Mouse (Mus musculus) ZHBTc4 (cell line): Measurements from ENCODE around the gene Gp1bb.

Experiments used
- DNase-seq: peaks from one replicate; pipeline ENCODE4 v3.0.0-alpha.2; 2011; ENCODE audit warnings: low read depth, low spot score

Gp1bb gene

DNA sequence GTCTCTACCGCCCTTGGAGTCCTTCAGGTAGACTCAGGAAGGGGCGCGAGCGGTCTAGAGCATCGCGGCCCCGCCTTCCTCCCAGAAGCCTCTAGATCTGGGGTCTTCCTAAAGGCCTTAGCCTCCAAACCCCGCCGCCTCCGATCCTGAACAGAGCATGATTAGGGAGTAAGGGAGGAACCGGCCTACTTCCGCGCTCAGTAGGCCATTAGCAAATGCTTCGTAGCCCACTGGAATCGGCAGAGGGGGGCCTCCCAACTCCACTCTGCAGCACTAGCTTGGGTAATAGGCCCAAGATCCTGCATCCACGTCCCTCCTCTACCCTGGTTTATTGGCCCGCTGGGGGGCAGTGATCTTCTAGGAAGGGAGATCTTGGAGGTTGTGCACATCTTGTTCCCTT is at the start of gene Gp1bb:
Gp1bb (minus strand) TSS at position 385 of the 400 bp plus-strand sequence.
- peak; percentile 51 for DNase-seq

GRCm38 (mm10) chr16:18669914-18670313 is 47.7 kb upstream of the Gp1bb start:
- no peak for DNase-seq

DNA sequence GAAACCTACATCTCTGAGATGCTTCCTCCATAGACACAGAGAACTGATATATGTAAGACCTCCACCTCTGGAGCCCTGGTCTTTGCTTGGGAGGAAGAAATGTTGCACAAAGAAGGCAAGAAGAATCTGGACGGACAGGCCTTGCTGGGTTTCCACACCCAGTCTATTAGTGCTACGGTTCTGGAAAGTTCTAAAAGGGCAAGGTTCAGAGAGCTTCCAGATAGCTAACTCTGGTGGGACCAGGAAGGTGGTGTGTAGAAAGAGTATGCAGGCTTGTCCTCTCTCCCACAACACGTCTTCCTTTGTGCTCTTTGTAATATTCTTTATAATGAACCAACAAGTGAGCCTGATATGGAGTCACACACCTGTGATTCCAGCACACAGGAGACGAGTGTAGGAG is 36.4 kb upstream of the Gp1bb start:
- DNase-seq: no peak

GRCm38 (mm10) chr16:18655372-18656098 is 33.3 kb upstream of the Gp1bb start:
- DNase-seq: no peak

- peak; percentile 64 for DNase-seq
These were observed 31.3 kb upstream of the Gp1bb start for GRCm38 (mm10) chr16:18653290-18654160.

- no peak for DNase-seq
These were observed 26.9 kb upstream of the Gp1bb start for GRCm38 (mm10) chr16:18649126-18649525.

DNA sequence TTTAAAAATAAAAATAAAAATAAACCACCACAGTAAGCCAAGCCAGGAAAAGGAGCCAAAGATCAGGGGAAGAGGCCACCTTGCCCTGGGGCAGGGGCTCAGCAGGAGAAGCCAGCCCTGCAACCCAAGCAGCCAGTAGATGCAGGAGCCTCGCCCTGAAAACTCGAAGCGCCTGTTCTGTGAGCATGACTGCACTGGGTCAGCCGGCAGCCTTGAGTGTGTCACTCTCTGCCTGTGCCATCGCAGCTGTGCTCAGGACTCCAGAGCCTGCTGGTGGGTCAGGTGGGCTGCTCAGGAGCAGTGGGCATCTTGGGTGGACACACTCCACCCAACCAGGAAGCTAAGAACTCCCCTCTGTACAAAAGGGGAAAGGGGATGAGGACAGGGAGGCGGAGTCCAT is 23.1 kb upstream of the Gp1bb start:
- DNase-seq: no peak

GRCm38 (mm10) chr16:18644485-18644884 is 22.3 kb upstream of the Gp1bb start:
- no peak for DNase-seq

GRCm38 (mm10) chr16:18643406-18643998 is 21.3 kb upstream of the Gp1bb start:
- DNase-seq: no peak

- no peak for DNase-seq
These were observed 20.7 kb upstream of the Gp1bb start for GRCm38 (mm10) chr16:18642897-18643296.

- DNase-seq: no peak
These were observed 20.1 kb upstream of the Gp1bb start for GRCm38 (mm10) chr16:18642291-18642690.

GRCm38 (mm10) chr16:18639382-18639929 is 17.3 kb upstream of the Gp1bb start:
- no peak for DNase-seq

DNA sequence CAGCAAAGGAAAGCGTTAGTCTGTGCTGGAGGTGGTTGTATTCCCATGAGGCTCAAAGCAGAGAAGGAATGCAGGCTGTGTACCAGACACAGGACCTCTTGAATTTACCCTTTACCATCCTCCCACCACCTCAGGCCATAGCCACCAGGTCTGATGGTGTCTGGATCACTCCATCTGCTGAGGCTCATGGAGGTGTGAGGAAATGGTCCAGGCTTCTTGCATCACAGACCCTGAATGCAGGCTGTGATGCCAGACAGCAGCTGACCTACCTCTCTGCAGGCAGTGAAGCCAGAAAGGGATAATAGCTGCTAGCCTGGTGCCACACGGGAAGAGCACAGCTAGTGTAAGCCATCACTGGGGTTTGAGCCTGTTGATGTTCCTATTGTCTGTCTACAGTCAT is 16.2 kb upstream of the Gp1bb start:
- DNase-seq: no peak

DNA sequence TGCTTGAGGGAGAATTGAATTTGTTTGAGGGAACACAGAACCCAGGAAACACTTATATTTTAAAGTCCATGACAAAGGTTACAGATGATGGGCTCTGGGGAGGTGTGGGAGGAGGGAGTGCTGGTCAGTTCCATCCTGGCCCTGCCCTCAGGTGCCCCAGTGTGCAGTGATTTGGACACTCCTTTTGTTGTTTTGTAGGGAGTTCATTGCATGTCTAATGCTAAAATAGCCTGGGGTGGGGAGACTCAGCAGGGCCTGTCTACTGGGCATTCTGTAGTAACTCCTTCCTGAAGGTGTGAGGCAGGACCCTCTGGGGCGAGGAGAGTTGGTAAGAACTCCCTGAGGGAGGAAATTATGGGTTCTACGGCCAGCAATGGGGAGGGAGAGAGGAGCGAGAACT is 14.6 kb upstream of the Gp1bb start:
- no peak for DNase-seq

DNA sequence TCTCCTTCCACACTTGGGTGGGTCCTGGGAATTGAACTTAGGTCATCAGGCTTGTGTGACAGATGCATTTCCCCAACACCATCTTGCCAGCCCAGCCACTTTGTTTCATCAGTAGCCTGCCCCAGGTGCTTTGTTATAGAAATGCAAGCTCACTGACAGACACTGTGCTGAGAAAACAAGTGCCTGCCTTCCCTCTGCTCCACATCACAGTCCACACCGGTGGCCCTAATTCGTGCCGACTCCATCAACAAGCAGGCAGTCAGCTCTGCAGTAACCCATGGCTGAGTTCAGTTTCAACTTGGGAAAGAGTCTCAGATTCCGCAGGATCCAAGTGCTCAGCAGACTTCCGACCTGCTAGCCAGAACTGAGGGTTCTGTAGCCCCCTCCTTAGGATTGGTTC is 14.2 kb upstream of the Gp1bb start:
- no peak for DNase-seq

DNA sequence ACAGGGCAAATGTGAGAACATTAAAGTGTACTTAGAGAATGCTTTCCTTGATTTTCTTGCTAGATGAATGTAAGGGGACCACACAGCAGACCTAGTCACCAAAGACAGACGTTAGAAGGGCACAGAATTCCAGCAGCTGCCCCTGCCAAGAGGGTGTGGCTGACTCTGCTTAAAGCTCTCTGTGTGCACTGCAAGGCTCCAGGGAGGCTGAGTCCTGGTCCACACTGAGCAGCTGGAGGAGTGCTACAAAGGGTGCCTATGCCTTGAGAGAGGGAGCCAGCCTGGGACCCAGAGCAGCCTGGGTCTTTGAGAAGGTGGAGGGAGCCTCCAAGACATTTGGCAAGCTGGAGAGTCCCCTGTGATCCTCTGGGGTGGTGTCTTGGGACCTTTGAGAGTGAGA is 11.1 kb upstream of the Gp1bb start:
- no peak for DNase-seq

- DNase-seq: no peak
These were observed 10.6 kb upstream of the Gp1bb start for GRCm38 (mm10) chr16:18632816-18633215.

GRCm38 (mm10) chr16:18632059-18632458 is 9.9 kb upstream of the Gp1bb start:
- no peak for DNase-seq

GRCm38 (mm10) chr16:18631141-18631540 is 8.9 kb upstream of the Gp1bb start:
- no peak for DNase-seq

DNA sequence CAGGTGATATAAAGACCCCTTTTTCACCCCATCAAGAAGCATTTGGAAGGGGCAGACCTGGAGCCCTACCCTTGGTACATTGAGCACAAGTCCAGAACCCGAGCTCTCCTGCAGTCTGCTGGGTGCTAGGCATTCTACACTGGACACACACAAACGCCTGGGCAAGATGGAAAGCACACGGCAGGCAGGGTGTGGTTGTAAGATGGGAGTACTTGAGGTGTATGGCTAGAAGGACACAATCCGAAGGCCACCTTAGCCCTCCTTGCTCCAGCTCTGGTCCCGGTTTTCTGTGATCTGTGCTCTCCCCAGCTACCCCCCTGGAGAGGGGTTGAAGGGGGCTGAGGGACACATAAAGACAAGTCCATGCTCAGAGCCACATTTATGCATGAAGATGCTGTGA is 8.1 kb upstream of the Gp1bb start:
- no peak for DNase-seq

DNA sequence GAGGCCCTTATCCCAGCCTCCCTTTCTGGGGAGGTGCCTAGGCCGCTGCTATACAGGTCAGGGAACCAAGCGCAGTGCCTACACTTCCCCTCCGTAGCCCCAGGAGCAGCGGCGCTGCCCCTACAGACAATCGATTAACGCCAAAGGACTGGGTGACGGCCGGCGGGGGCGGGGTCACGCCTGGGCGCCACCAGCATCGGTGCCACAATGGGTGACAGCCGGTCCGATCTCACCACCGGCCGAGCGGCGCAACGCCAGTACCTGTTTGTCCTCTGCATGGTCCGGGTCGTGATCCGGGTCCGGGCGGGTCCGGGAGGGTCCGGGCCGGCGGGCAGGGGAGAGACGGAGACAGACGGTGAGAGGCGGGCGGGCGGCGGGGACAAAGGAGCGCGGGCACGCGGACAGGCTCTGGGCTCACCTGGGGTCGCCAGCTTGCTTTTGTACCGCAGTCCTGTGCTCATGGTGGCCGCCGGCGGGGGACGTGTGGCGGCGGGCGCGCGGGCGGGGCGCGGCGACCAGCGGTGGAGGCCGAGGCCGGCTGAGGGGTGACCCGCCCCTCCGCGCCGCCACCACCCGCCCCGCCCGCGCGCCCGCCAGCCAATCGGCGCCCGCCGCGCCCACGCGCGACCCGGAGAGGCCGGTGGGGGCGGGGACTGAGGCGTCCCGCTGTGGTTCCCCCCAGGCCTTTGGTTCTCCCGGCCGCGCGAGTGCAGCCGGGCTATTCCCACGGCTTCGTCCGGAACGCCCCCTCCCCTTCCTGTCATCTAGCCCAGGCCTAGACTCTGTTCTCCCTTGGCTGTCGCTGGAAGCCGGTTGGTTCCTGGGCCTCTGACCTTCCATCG is 7.4 kb upstream of the Gp1bb start, which contains the start of gene Sept5:
Sept5 (minus strand) TSS at position 565 of the 842 bp plus-strand sequence.
- DNase-seq: peak; percentile 58
